Mouse (Mus musculus) spleen, adult 2 months (tissue): ENCODE results near the gene Gm2115.

Source experiments
- CTCF ChIP-seq: fragments of 200-500 bp; IDR thresholded peaks from 2 replicates; pipeline ENCODE4 v1.5.1; 2011; ENCODE audit warnings: mild to moderate bottlenecking, inconsistent platforms; ENCODE audit not compliant: insufficient read depth, insufficient read length, insufficient replicate concordance; ENCODE audit errors: extremely low read depth
- POLR2A ChIP-seq: fragments of 200-500 bp; IDR thresholded peaks from 2 replicates; pipeline ENCODE4 v1.6.1; 2011; ENCODE audit warnings: low read depth, low read length, inconsistent platforms

DNA sequence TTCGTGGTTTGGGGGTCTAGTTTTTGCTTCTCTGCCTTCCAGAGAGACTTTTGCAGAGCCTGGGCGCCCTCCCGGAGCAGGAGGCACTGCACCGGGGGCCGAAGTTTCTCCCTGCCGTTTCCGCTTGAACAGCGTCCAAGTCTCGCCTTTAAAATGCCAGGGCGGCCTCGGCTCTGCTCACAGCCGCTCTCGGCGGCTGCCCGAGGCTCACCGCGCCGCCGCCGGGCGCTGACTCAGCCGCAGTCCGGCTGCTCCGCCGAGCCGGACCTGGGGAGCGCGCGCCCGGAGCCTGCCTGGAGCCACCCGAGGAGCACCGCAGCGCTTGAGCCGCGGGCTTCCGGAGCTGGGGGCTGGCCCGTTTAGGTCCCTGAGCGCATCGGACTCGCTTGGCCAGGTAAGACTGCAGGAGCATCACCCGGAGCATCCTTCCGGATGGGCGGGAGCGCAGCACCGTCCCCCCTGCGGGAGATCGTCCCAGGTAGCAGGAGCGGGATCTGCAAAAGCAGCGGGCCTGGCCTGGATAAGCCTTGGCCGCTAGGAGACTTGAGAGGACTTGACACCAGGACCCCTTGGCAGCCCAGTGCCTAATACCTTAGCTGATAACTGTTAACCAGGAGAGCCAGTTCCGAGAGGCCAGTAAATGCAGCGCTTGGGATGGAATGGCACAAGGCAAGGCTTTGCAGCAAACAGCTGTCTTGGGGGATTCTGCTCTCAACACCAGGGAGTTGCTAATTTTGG, at the start of gene Gm2115:
- no peak for TF ChIP-seq POLR2A
- no peak for TF ChIP-seq CTCF
